In genomic region chr10:4384244-4384643, GRCm38 (mm10) we compare ENCODE assay signal across 14 mouse cellular contexts.
A peak's percentile ranks its signal among the peaks of the same experiment; 100 is the strongest.
DNase-seq lines count a peak whose midpoint lies in the region.
"Had no signal": no experiment of that assay in that cellular context is flagged by ENCODE, and none has a peak within 500 bp of the region (broad histone marks: within the 10 kb centered on the region; RNA-seq: fewer than 3 reads in every experiment).

No protein-coding gene starts in this region.

- peak; percentile 51 for DNase-seq in cerebellum, adult 11-12 months
- no peak for DNase-seq in cerebellum, adult 8-10 months
- peak; percentile 62 for DNase-seq in cerebellum, adult 9-11 months
- no peak for DNase-seq in cerebellum, postnatal 4 days (ENCODE audit: low spot score in 2 of 2)
- DNase-seq in right cerebral cortex, postnatal 14 days, result peak; percentile 25
- DNase-seq in right cerebral cortex, postnatal 25 days, result no peak
- DNase-seq: adrenal gland, adult 8-10 months; adrenal gland, postnatal 14 days; adrenal gland, postnatal 36 days; B cell, adult 2 months; cerebellum, adult 18-20 months; cerebellum, postnatal 10 days; cerebellum, postnatal 36 days; forebrain, postnatal 0 days had no signal

Comparison
In these comparisons a context has a peak if more than half of its experiments do, and no peak if none do; other contexts are left out.
1. DNase-seq: peak in cerebellum, adult 11-12 months (single experiment), cerebellum, adult 9-11 months (single experiment) and right cerebral cortex, postnatal 14 days (single experiment); none in cerebellum, adult 8-10 months (single experiment), cerebellum, postnatal 4 days (0 of 2) and right cerebral cortex, postnatal 25 days (single experiment).